Mouse (Mus musculus): ENCODE data around the gene Acadm.

The Acadm gene

DNA sequence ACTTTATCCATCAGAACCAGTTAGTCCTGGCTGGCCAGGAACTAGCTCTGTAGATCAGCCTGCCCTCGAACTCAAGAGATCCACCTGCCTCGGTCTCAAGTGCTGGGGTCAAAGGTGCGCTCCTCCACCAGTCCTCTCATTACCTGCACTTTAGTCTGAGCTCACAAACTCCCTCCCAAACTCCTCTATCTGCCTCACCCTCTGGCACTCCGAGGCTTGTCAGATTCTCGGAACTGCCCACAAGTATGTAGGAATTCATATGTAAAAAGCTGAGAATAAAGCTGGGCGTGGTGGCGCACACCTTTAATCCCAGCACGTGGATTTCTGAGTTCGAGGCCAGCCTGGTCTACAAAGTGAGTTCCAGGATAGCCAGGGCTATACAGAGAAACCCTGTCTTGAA lies 3.9 kb downstream of the Acadm start:
- DNase-seq, result no peak

DNA sequence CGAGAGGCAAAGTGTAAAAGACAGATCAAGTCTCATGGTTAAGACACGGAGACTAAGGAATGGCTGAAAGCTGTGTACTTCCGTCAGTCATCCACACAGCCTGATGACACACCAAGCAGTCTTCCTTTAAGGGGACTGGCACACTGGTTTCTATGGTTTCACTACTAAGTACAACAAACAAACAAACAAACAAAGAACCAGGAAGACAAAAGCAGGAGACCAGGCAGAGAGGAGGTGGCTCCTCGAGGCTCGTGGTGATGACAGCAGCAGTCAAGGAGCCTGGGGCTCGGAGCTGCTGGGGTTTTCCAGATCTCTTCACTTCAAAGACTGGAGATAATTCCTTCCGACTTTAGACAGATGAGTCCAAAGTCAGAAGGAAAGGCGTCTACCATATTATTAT lies 4.4 kb downstream of the Acadm start:
- DNase-seq, result no peak

- DNase-seq, result no peak
These were observed 7.2 kb downstream of the Acadm start for GRCm38 (mm10) chr3:153937116-153937810.

DNA sequence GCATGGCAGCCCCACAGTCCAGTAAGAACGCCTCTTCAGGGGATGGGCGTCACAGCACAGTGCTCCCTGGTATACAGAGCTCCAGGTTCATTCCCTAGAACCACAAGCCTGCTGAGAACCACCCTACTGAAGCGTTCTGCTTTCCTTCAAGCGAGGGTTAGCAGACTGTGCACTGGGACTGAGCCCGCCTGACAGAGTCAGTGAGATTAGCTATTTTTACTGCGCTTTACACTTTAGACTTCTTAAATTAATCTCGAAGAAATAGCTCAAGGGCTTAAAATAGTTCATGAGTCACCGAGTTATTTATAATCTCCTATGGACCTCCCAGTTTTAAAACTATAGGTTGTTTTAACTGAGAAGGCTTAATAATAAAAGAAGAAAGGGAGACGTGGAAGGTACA lies 8.6 kb downstream of the Acadm start:
- DNase-seq, result no peak

DNA sequence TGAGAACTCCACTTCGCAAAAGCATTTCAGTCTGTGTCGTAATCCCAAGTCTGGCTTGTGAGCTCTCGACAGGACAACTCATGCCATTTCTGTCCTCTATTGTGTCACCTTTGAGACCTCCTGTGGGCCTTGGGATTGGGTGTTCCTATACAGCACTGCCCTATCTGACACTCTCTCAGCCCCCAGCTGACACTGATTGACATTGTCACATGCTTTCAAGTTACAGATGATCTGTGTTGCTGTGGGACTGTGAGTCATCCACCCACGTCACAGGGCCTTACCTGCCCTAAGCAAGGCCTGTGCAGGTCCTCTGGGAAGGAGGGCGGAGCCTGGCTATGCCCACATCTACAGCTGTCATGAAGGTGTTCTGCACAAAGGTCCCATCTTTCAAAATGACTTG lies 12.0 kb downstream of the Acadm start:
- no peak for DNase-seq

DNA sequence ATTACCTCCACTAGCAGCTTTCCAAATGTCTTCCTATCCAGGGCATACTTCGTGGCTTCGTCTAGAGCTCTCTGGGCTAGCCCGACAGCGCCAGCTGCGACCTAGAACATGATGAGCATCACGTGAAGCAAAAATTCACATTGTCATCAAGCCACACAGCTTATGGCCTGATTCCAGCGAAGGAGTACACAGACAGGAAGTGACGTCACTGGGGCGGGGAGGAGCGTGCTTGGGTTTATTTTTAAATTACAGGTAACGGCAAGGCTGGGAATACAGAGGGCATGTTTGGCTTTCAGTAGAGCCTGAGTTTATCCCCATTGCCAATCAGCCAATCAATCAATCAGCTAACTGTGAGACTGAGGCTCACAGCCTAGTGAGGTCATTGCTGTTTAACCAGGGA lies 14.9 kb downstream of the Acadm start:
- no peak for DNase-seq

GRCm38 (mm10) chr3:153926333-153926732 lies 18.1 kb downstream of the Acadm start:
- no peak for DNase-seq

- DNase-seq, result no peak
These were observed 23.1 kb downstream of the Acadm start for GRCm38 (mm10) chr3:153921147-153921910.

- DNase-seq, result no peak
These were observed 27.2 kb downstream of the Acadm start for GRCm38 (mm10) chr3:153917200-153917599.

- DNase-seq, result no peak
These were observed 30.8 kb downstream of the Acadm start for GRCm38 (mm10) chr3:153913510-153914243.

DNA sequence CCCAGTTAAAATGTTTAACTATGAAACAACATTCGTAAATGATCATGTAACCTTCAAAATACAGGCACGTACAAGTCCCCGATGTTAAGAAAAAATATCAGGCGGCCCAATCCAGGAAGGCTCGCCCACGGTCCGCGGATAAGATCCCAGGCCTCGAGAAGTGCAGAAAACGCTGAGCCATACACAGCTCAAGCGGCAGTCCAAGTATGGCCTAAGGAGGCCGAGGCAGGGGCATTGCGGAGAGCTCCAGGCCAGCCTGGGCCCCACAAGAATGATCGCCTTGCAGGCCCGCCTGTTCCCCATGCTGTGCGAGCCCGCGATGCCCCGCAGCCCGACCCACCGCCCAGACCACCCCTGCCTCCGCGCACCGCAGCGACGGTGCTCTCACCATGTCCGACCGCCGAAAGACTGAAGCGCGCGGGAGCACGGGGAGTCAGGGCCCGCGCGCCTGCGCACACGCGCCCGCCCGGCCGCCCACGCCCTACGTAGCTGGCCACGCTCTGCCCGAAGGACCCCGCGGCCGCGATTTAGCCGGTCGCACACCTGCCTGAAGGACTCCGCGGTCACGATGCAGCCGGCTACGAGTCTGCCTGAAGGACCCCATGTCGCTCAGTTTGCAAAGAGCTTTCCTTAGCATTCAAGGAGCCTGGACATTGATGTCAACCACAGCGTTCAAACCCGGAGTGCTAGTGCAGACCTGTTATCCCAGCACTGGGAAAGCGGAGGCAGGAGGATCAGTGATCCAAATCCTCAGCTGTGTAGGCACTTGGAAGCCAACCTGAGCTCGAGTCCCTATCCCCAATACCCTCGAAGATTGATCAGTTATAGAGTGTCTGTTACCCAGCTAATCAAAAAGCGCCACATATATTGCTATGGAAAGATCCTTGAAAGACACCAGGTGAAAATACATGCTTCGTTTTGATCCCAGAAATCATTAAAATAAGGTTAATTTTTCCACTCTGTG lies 31.6 kb downstream of the Acadm start, which contains the start of gene Rabggtb:
Gene Rabggtb, minus strand, starts transcription at position 464 of the 964 bp plus-strand sequence.
- DNase-seq, result peak; percentile 90 to 95

- DNase-seq, result no peak
These were observed 32.5 kb downstream of the Acadm start for GRCm38 (mm10) chr3:153911882-153912440.

DNA sequence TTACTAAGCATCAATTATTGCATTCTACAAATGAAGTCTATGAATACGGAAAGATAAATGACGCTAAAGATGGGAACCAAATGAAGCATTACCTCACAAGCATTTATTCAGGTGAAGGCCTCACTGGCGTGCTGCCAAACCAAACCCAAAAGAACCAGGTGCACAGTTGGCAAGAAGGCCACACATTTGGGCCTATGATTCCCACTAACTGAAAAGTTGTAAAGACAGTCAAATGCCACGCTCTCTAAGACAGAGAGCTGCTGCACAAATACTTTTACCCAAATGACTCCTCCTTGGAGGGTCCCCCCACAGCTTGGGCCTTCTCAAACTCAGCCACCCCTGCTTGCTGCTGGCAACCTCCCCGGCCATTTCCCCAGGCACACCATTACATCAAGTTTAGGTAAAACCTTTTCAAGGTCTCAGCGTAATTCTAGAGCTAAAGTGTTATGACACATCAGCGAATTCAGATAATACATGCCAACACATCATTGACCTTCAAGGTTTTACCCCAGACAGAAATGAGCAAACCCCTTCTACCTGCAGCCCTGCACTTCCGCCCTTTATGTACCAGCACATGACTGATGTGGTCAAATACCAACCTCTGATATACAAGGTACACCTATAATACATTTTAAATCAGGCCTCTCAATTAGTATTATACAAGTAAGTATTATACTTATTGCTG lies 33.1 kb downstream of the Acadm start:
- no peak for DNase-seq

DNA sequence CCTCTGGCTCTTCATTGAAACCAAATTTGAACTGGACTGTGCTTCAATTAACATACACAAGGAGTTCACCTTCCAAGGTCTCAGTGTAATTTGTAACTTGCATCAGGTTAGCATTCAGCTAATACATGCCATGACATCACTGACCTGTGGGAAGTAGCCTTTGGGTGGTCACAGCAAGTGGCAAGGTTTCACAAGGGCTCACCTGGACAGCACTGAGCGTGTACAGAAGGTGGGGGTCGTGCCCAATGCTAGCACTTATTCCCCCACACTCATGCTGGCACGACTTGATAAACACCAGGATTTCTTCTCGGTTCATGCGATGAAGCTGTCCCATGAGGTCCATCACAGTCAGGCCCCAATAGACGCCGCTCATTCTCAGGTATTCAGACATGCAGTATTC lies 33.9 kb downstream of the Acadm start:
- DNase-seq, result no peak

DNA sequence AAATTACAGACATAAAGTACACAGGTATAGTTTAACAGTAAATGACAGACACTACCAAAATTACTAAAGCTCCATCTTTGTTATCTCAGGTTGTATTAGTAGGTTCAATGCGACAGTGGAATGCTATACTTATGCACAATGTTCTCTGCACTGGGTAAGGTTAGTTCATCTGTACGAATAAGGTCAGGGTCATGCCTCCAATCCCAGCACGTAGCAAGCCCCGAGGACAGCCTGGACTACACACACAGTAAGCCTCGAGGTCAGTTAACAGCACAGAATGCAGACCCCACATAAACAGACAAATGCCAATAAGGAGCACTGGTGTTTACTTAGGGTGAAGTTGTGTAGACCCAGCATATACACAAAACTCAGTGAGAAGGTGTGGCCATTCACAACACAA lies 35.5 kb downstream of the Acadm start:
- DNase-seq, result no peak

GRCm38 (mm10) chr3:153906136-153906871 lies 38.1 kb downstream of the Acadm start, which contains the start of gene Msh4:
Gene Msh4, minus strand, starts transcription at chr3:153906138.
- DNase-seq, result no peak

GRCm38 (mm10) chr3:153905251-153906135 lies 38.9 kb downstream of the Acadm start:
- no peak for DNase-seq

GRCm38 (mm10) chr3:153904586-153904985 lies 39.8 kb downstream of the Acadm start:
- peak in 1 of 2 experiments; percentile 36 for DNase-seq

- no peak for DNase-seq
These were observed 41.8 kb downstream of the Acadm start for GRCm38 (mm10) chr3:153902595-153902994.

- no peak for DNase-seq
These were observed 42.5 kb downstream of the Acadm start for GRCm38 (mm10) chr3:153901904-153902303.
